Mouse (Mus musculus) lung, embryonic 16.5 days (tissue): Measurements from ENCODE around the gene 4930432K21Rik. TPM values are rescaled to one million over a fixed set of nuclear protein-coding genes. Genes with fewer than 3 reads are reported as not detected.

Source experiments
- ATAC-seq: fragments of 200-750 bp; cut with Nextera tagmentation; 2 replicates; pipeline ENCODE4 v1.8.0; 2017; ENCODE audit warnings: low read depth, mild to moderate bottlenecking, moderate library complexity
- H3K27ac ChIP-seq: fragments of 300-500 bp; sonication (generic); 2 replicates; pipeline ENCODE4 v1.5.1; 2014; ENCODE audit warnings: mild to moderate bottlenecking, control low read depth, low read length
- H3K27me3 ChIP-seq: fragments of 300-500 bp; sonication (generic); 2 replicates; pipeline ENCODE4 v1.6.1; 2014; ENCODE audit warnings: low read depth, low read length, mixed read lengths; ENCODE audit not compliant: control insufficient read depth, insufficient read depth
- H3K36me3 ChIP-seq: fragments of 300-500 bp; sonication (generic); 2 replicates; pipeline ENCODE4 v1.6.1; 2014; ENCODE audit warnings: low read length; ENCODE audit not compliant: control insufficient read depth, insufficient read depth
- H3K4me1 ChIP-seq: fragments of 300-500 bp; sonication (generic); replicated peaks from 2 replicates; pipeline ENCODE4 v1.6.1; 2014; ENCODE audit warnings: low read length, mixed read lengths; ENCODE audit not compliant: control insufficient read depth, insufficient read depth
- H3K4me2 ChIP-seq: fragments of 300-500 bp; sonication (generic); 2 replicates; pipeline ENCODE4 v1.6.1; 2014; ENCODE audit warnings: low read depth, low read length, control low read depth
- H3K4me3 ChIP-seq: fragments of 300-500 bp; sonication (generic); 2 replicates; pipeline ENCODE4 v1.5.1; 2014; ENCODE audit warnings: mild to moderate bottlenecking, low read length, control low read depth
- H3K9ac ChIP-seq: fragments of 300-500 bp; sonication (generic); 2 replicates; pipeline ENCODE4 v1.6.1; 2014; ENCODE audit warnings: low read length, control low read depth
- H3K9me3 ChIP-seq: fragments of 300-500 bp; sonication (generic); 2 replicates; pipeline ENCODE4 v1.6.1; 2016; ENCODE audit warnings: low read length; ENCODE audit not compliant: control insufficient read depth
- WGBS: fragments of 180-500 bp; shearing (Covaris S2); extraction: QIAGEN DNeasy Blood & Tissue Kit; methylation state at CpG from one replicate; pipeline ENCODE4 v1.1.7; 2014; 5-methylcytosine and 5-hydroxymethylcytosine counted together
- polyA plus RNA-seq: library from polyadenylated mRNA; unstranded; fragments of >200 nt; fragmentation: Nextera tagmentation; extraction: Ambion mirVana; gene quantifications from 2 replicates; pipeline ENCODE4 v1.2.1, GENCODE M21; 2015

4930432K21Rik gene
- polyA plus RNA-seq, 1 experiment from 2014 or later = 1.5 TPM

GRCm38 (mm10) chr8:84140838-84141237 lies 7.0 kb upstream of the 4930432K21Rik start:
- ATAC-seq = no peak
- 97% methylated on average over 4 of the region's 4 CpGs for WGBS
- Histone ChIP-seq H3K4me1 (no peaks in the 10 kb centered on the region), H3K4me2 (no peak overlapping the region), H3K9me3 (no peaks in the 10 kb centered on the region), H3K27ac (no peak overlapping the region), H3K27me3 (no peaks in the 10 kb centered on the region), H3K9ac (no peak overlapping the region), H3K36me3 (peaks cover 65% of the 10 kb centered on the region), H3K4me3 (no peak overlapping the region)

GRCm38 (mm10) chr8:84144636-84145245 lies 3.1 kb upstream of the 4930432K21Rik start:
- H3K4me3 ChIP-seq = no peak overlapping the region
- WGBS = 91% methylated on average over 8 of the region's 8 CpGs
- peaks cover 38% of the 10 kb centered on the region for H3K36me3 ChIP-seq
- no peak overlapping the region for H3K4me2 ChIP-seq
- no peak overlapping the region for H3K9ac ChIP-seq
- no peaks in the 10 kb centered on the region for H3K27me3 ChIP-seq
- no peak overlapping the region for H3K27ac ChIP-seq
- ATAC-seq = no peak
- peaks cover 11% of the 10 kb centered on the region for H3K4me1 ChIP-seq
- H3K9me3 ChIP-seq = no peaks in the 10 kb centered on the region

GRCm38 (mm10) chr8:84147324-84147766 lies 480 bp upstream of the 4930432K21Rik start:
- peaks cover 11% of the 10 kb centered on the region for H3K4me1 ChIP-seq
- no peaks in the 10 kb centered on the region for H3K27me3 ChIP-seq
- H3K4me2 ChIP-seq = peak overlapping the region; percentile 97
- H3K27ac ChIP-seq = peak overlapping the region; percentile 76
- H3K9ac ChIP-seq = peak overlapping the region; percentile 91
- no peaks in the 10 kb centered on the region for H3K9me3 ChIP-seq
- peak; percentile 51 for ATAC-seq
- peak overlapping the region; percentile 73 for H3K4me3 ChIP-seq
- 7% methylated on average over 13 of the region's 14 CpGs for WGBS
- H3K36me3 ChIP-seq = peaks cover 18% of the 10 kb centered on the region

- ATAC-seq = no peak
- 50% methylated on average over 5 of the region's 5 CpGs for WGBS
- Histone ChIP-seq H3K9ac (peak overlapping the region; percentile 64), H3K27me3 (no peaks in the 10 kb centered on the region), H3K27ac (no peak overlapping the region), H3K9me3 (no peaks in the 10 kb centered on the region), H3K4me3 (peak overlapping the region; percentile 73), H3K4me2 (peak overlapping the region; percentile 97), H3K36me3 (peaks cover 8% of the 10 kb centered on the region), H3K4me1 (peaks cover 11% of the 10 kb centered on the region)
Observed at GRCm38 (mm10) chr8:84148531-84148850, 666 bp downstream of the 4930432K21Rik start.

- no peaks in the 10 kb centered on the region for H3K9me3 ChIP-seq
- H3K4me2 ChIP-seq = no peak overlapping the region
- peaks cover 2% of the 10 kb centered on the region; the same call in 1 of the 2 replicates for H3K36me3 ChIP-seq
- no peak overlapping the region for H3K9ac ChIP-seq
- 58% methylated on average over 3 of the region's 3 CpGs for WGBS
- ATAC-seq = no peak
- H3K4me3 ChIP-seq = no peak overlapping the region
- H3K27me3 ChIP-seq = no peaks in the 10 kb centered on the region
- peaks cover 11% of the 10 kb centered on the region for H3K4me1 ChIP-seq
- H3K27ac ChIP-seq = no peak overlapping the region
Observed at GRCm38 (mm10) chr8:84149181-84149580, 1.4 kb downstream of the 4930432K21Rik start.

GRCm38 (mm10) chr8:84157620-84158019 lies 9.8 kb downstream of the 4930432K21Rik start:
- no peak for ATAC-seq
- no peaks in the 10 kb centered on the region for H3K27me3 ChIP-seq
- 93% methylated on average over 4 of the region's 4 CpGs for WGBS

GRCm38 (mm10) chr8:84167696-84168095 lies 19.9 kb downstream of the 4930432K21Rik start:
- Histone ChIP-seq H3K9ac (no peak overlapping the region), H3K4me1 (no peaks in the 10 kb centered on the region), H3K9me3 (no peaks in the 10 kb centered on the region), H3K36me3 (peaks cover 5% of the 10 kb centered on the region), H3K4me2 (no peak overlapping the region), H3K27ac (no peak overlapping the region), H3K27me3 (no peaks in the 10 kb centered on the region), H3K4me3 (no peak overlapping the region)
- no peak for ATAC-seq
- WGBS = 85% methylated on average over 2 of the region's 2 CpGs

More at GRCm38 (mm10) chr8:84157620-84158019, 9.8 kb downstream of the 4930432K21Rik start:
- Histone ChIP-seq H3K4me3 (no peak overlapping the region), H3K4me1 (no peaks in the 10 kb centered on the region), H3K9me3 (no peaks in the 10 kb centered on the region), H3K27ac (no peak overlapping the region), H3K36me3 (no peaks in the 10 kb centered on the region), H3K4me2 (no peak overlapping the region), H3K9ac (no peak overlapping the region)

GRCm38 (mm10) chr8:84170096-84170495 lies 22.3 kb downstream of the 4930432K21Rik start:
- no peak overlapping the region for H3K27ac ChIP-seq
- no peak overlapping the region for H3K9ac ChIP-seq
- ATAC-seq = no peak

GRCm38 (mm10) chr8:84173861-84174260 lies 26.0 kb downstream of the 4930432K21Rik start:
- H3K9ac ChIP-seq = no peak overlapping the region
- H3K36me3 ChIP-seq = peaks cover 14% of the 10 kb centered on the region
- no peaks in the 10 kb centered on the region for H3K4me1 ChIP-seq
- no peak overlapping the region for H3K4me3 ChIP-seq
- no peak overlapping the region for H3K27ac ChIP-seq
- H3K9me3 ChIP-seq = no peaks in the 10 kb centered on the region
- 90% methylated on average over 6 of the region's 6 CpGs for WGBS
- H3K27me3 ChIP-seq = no peaks in the 10 kb centered on the region
- ATAC-seq = no peak
- H3K4me2 ChIP-seq = no peak overlapping the region

More at GRCm38 (mm10) chr8:84170096-84170495, 22.3 kb downstream of the 4930432K21Rik start:
- WGBS = 85% methylated on average over 5 of the region's 5 CpGs
- no peak overlapping the region for H3K4me2 ChIP-seq
- H3K27me3 ChIP-seq = no peaks in the 10 kb centered on the region
- H3K9me3 ChIP-seq = no peaks in the 10 kb centered on the region
- no peak overlapping the region for H3K4me3 ChIP-seq
- H3K36me3 ChIP-seq = peaks cover 14% of the 10 kb centered on the region
- no peaks in the 10 kb centered on the region for H3K4me1 ChIP-seq
